ENCODE assay signal across 8 mouse cellular contexts in the genomic region with DNA sequence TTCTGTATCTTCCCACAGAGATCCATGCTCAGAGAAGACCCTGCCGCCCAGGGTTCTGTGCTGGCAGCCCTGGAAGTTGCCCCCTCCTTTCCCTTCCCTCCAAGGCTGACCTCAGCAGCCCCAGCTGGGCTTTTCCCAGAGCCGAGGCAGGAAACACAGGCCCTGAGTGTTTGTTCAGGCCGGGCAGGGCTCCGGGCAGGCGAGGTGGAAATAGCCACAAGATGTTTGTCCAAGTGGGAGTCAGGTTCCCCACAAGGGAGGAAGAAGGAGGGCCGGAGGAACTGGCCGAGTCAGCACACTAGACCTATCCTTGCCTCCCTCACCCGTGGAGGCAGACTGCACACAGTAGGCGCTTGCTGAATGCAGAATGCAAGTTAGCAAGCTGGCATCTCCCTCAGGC. TPM values are rescaled to one million over a fixed set of nuclear protein-coding genes. Genes with fewer than 3 reads are reported as not detected.
DNase-seq lines count a peak whose midpoint lies in the region; ATAC-seq lines count a peak whose summit lies in the region.

No protein-coding gene starts in this region.

- no peak overlapping the region; the same call in 1 of the 2 replicates for H3K9ac ChIP-seq in neural tube, embryonic 11.5 days (ENCODE audit: low read length)

- no peaks in the 10 kb centered on the region for H3K36me3 ChIP-seq in heart, embryonic 10.5 days
- no peaks in the 10 kb centered on the region for H3K36me3 ChIP-seq in neural tube, embryonic 11.5 days (ENCODE audit: control insufficient read depth, insufficient read depth, low read length)

- no peak overlapping the region for H3K4me3 ChIP-seq in heart, embryonic 10.5 days
- H3K4me3 ChIP-seq in neural tube, embryonic 11.5 days (ENCODE audit: low read depth, low read length), result no peak overlapping the region

- DNase-seq in layer of hippocampus, adult 9-11 months, result peak; percentile 53
- DNase-seq in layer of hippocampus, postnatal 36 days, result no peak
- peak; percentile 61 to 72 for DNase-seq in adrenal gland, postnatal 36 days
- DNase-seq in heart, embryonic 10.5 days (ENCODE audit: low spot score), result no peak
- peak; percentile 77 to 83 for DNase-seq in kidney, postnatal 36 days
- no peak for DNase-seq in neural tube, embryonic 11.5 days (ENCODE audit: low spot score)
- DNase-seq in layer of hippocampus, postnatal 25 days (ENCODE audit: extremely low spot score in 1 of 2, low spot score in 1 of 2), result no peak
- DNase-seq in natural killer cell, adult 2 months (ENCODE audit: low spot score in 2 of 2), result no peak

- peaks cover 66% of the 10 kb centered on the region for H3K4me1 ChIP-seq in heart, embryonic 10.5 days
- no peaks in the 10 kb centered on the region for H3K4me1 ChIP-seq in neural tube, embryonic 11.5 days (ENCODE audit: control insufficient read depth, insufficient read depth, low read length)

- ATAC-seq in neural tube, embryonic 11.5 days (ENCODE audit: insufficient read depth, low FRiP score, low TSS enrichment), result no peak

- H3K27me3 ChIP-seq in heart, embryonic 10.5 days (ENCODE audit: insufficient read depth, poor library complexity, severe bottlenecking), result no peaks in the 10 kb centered on the region
- H3K27me3 ChIP-seq in neural tube, embryonic 11.5 days (ENCODE audit: control insufficient read depth, insufficient read depth, low read length), result no peaks in the 10 kb centered on the region

- H3K9me3 ChIP-seq in heart, embryonic 10.5 days, result no peaks in the 10 kb centered on the region
- no peaks in the 10 kb centered on the region for H3K9me3 ChIP-seq in neural tube, embryonic 11.5 days (ENCODE audit: control insufficient read depth, low read length)

- peak overlapping the region; percentile 71 for H3K27ac ChIP-seq in heart, embryonic 10.5 days
- H3K27ac ChIP-seq in neural tube, embryonic 11.5 days (ENCODE audit: low read depth, low read length), result peak overlapping the region; percentile 56; the same call in 1 of the 2 replicates

- 32% methylated on average over 9 of the region's 9 CpGs for whole genome bisulfite sequencing in heart, embryonic 10.5 days
- 36% methylated on average over 9 of the region's 9 CpGs for WGBS in neural tube, embryonic 11.5 days

- no peak overlapping the region for H3K4me2 ChIP-seq in neural tube, embryonic 11.5 days (ENCODE audit: low read depth)

RNA-seq across cellular contexts. Expression of gene Plxnd1, which starts 11.9 kb away (rescaled TPM):
- total RNA-seq in layer of hippocampus, postnatal 36 days (2021), result 10 to 100 TPM; 19.6 to 22.9 TPM
- 100 to 1,000 TPM; 140 to 167 TPM for total RNA-seq in adrenal gland, postnatal 36 days (2021)
- 42.9 and 61.7 TPM in 2 replicates for polyA plus RNA-seq in heart, embryonic 10.5 days (2016; fragmentation: Nextera tagmentation; extraction: Ambion mirVana)
- 23.8 and 28.7 TPM in 2 replicates for polyA plus RNA-seq in neural tube, embryonic 11.5 days (2014; fragmentation: Nextera tagmentation; extraction: Ambion mirVana)
- 10 to 100 TPM; 17.8 to 24.5 TPM for total RNA-seq in layer of hippocampus, postnatal 25 days (2021)

Comparison
In these comparisons a context has a peak if more than half of its experiments do, and no peak if none do; other contexts are left out.
1. DNase-seq: peak in layer of hippocampus, adult 9-11 months (single experiment), adrenal gland, postnatal 36 days (2 of 2) and kidney, postnatal 36 days (2 of 2); none in layer of hippocampus, postnatal 36 days (0 of 2), heart, embryonic 10.5 days (single experiment), neural tube, embryonic 11.5 days (single experiment), layer of hippocampus, postnatal 25 days (0 of 2) and natural killer cell, adult 2 months (0 of 2).
2. RNA of gene Plxnd1, which starts 11.9 kb away (total RNA-seq): 140 to 167 TPM in adrenal gland, postnatal 36 days; 17.8 to 24.5 TPM in layer of hippocampus, postnatal 25 days and 19.6 to 22.9 TPM in layer of hippocampus, postnatal 36 days; every median in the first group is over 4 times any median in the second.